Mouse (Mus musculus) lung, postnatal 0 days (tissue): Measurements from ENCODE around the gene Kdm1b. TPM values are rescaled to one million over a fixed set of nuclear protein-coding genes. Genes with fewer than 3 reads are reported as not detected.

Experiments used
- ATAC-seq: fragments of 200-750 bp; cut with Nextera tagmentation; 2 replicates; pipeline ENCODE4 v1.8.0; 2017; ENCODE audit warnings: moderate library complexity
- DNase-seq: peaks from one replicate; pipeline ENCODE4 v3.0.0-alpha.2; 2016; ENCODE audit warnings: low spot score
- H3K27ac ChIP-seq: fragments of 300-500 bp; sonication (generic); 2 replicates; pipeline ENCODE4 v1.5.1; 2014; ENCODE audit warnings: antibody characterized with exemption, mild to moderate bottlenecking, low read length, mixed read lengths
- H3K27me3 ChIP-seq: fragments of 300-500 bp; sonication (generic); replicated peaks from 2 replicates; pipeline ENCODE4 v1.6.1; 2014; ENCODE audit warnings: low read length, mixed read lengths; ENCODE audit not compliant: insufficient read depth
- H3K36me3 ChIP-seq: fragments of 300-500 bp; sonication (generic); 2 replicates; pipeline ENCODE4 v1.6.1; 2014; ENCODE audit warnings: low read length, mixed read lengths; ENCODE audit not compliant: insufficient read depth
- H3K4me1 ChIP-seq: fragments of 300-500 bp; sonication (generic); 2 replicates; pipeline ENCODE4 v1.6.1; 2014; ENCODE audit warnings: antibody characterized with exemption, low read depth, low read length, mixed read lengths; ENCODE audit not compliant: insufficient read depth
- H3K4me2 ChIP-seq: fragments of 300-500 bp; sonication (generic); replicated peaks from 2 replicates; pipeline ENCODE4 v1.6.1; 2014; ENCODE audit warnings: low read depth, mild to moderate bottlenecking, low read length, moderate library complexity, mixed read lengths
- H3K4me3 ChIP-seq: fragments of 300-500 bp; sonication (generic); 2 replicates; pipeline ENCODE4 v1.5.1; 2014; ENCODE audit warnings: low read depth, low read length
- H3K9ac ChIP-seq: fragments of 300-500 bp; sonication (generic); replicated peaks from 2 replicates; pipeline ENCODE4 v1.6.1; 2014; ENCODE audit warnings: low read depth, mild to moderate bottlenecking
- H3K9me3 ChIP-seq: fragments of 300-500 bp; sonication (generic); 2 replicates; pipeline ENCODE4 v1.6.1; 2016; ENCODE audit warnings: low read length, mixed read lengths
- CTCF ChIP-seq: IDR thresholded peaks from 2 replicates; pipeline ENCODE4 v1.5.1; 2016; ENCODE audit warnings: antibody characterized with exemption, mild to moderate bottlenecking
- EP300 ChIP-seq: IDR thresholded peaks from 2 replicates; pipeline ENCODE4 v1.6.1; 2016; ENCODE audit warnings: antibody characterized with exemption, mild to moderate bottlenecking, control low read depth
- WGBS: fragments of 180-500 bp; shearing (Covaris S2); extraction: QIAGEN DNeasy Blood & Tissue Kit; methylation state at CpG from one replicate; pipeline ENCODE4 v1.1.7; 2014; 5-methylcytosine and 5-hydroxymethylcytosine counted together
- polyA plus RNA-seq: library from polyadenylated mRNA; unstranded; fragments of >200 nt; fragmentation: Nextera tagmentation; extraction: Ambion mirVana; gene quantifications from 2 replicates; pipeline ENCODE4 v1.2.1, GENCODE M21; 2015

Kdm1b gene
- polyA plus RNA-seq, 1 experiment from 2014 or later = 7.0 TPM

DNA sequence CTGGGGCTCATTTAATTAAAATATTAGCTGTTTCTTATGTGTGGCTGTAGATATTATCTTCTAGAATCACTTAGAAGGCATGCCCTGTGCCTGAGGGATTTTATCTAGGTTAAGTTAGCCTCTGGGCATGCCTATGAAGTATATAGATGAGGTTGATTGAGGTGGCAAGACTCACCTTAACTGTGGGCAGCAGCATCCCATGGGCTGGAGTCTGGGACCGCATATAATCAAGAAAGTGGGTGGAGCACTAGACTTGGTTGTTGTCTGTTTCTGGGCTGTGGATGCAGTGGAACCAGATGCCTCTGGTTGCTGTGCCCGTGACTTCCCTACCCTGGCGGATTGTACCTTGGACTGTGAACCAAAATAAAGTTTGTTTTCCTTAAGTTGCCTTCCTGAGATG, 68.8 kb downstream of the Kdm1b start:
- WGBS = 87% methylated on average over 3 of the region's 3 CpGs

DNA sequence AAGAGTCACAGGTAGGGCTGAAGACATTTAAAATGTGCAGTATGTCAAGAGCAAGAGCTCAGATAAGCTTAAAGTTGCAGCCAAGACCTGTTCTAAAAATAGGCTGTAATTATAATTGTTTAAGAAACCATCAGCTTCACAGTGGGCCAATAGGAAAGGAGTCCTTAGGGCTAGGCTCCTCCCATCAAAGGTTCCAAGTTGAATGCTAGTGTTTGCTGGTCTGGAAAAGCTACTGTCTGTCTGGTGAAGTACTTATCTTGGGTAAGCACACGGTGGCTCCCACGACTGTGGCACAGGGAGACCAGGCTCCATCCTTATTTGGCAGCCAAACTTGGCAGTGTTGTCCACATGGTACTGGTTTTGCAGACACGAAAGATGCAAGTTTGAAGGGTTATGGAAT, 69.6 kb downstream of the Kdm1b start:
- Histone ChIP-seq H3K27me3 (no peaks in the 10 kb centered on the region), H3K4me2 (no peak overlapping the region), H3K4me1 (no peaks in the 10 kb centered on the region), H3K9me3 (no peaks in the 10 kb centered on the region), H3K9ac (no peak overlapping the region), H3K36me3 (no peaks in the 10 kb centered on the region), H3K27ac (no peak overlapping the region), H3K4me3 (no peak overlapping the region)
- ATAC-seq (peak; percentile 33; the same call in 1 of the 2 replicates), DNase-seq (no peak)
- 18% methylated on average over 3 of the region's 3 CpGs for WGBS
- TF ChIP-seq CTCF = no peak
- no peak for TF ChIP-seq EP300

More for the DNA sequence above, 68.8 kb downstream of the Kdm1b start:
- Histone ChIP-seq H3K27ac (no peak overlapping the region), H3K4me2 (no peak overlapping the region), H3K4me3 (no peak overlapping the region), H3K27me3 (no peaks in the 10 kb centered on the region), H3K9ac (no peak overlapping the region), H3K4me1 (no peaks in the 10 kb centered on the region), H3K9me3 (no peaks in the 10 kb centered on the region), H3K36me3 (no peaks in the 10 kb centered on the region)
- DNase-seq = no peak
- TF ChIP-seq CTCF (no peak), EP300 (no peak)
- no peak for ATAC-seq

DNA sequence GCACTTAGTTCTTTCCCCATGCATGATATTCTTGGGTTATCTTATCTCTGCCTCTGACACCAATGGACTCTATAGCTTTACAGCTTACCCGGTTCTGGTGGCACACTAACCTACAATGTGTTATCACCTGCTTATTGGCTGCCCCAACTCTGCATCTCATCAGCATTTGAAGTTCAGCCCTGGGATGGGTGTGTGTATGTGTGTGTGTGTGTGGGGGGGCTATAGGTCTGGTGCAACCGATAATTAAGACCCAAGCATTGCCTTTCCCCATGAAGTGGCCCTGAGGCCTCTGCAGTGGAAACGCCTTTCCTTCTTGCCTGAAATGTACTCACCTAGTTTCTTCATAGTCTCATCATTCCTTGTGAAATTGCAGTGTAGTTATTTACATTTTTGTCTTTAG, 72.7 kb downstream of the Kdm1b start:
- no peak for ATAC-seq
- Histone ChIP-seq H3K36me3 (no peaks in the 10 kb centered on the region), H3K4me3 (no peak overlapping the region), H3K9me3 (no peaks in the 10 kb centered on the region), H3K9ac (no peak overlapping the region), H3K4me2 (no peak overlapping the region), H3K4me1 (no peaks in the 10 kb centered on the region), H3K27ac (no peak overlapping the region), H3K27me3 (no peaks in the 10 kb centered on the region)
- DNase-seq = no peak
- no peak for TF ChIP-seq EP300
- TF ChIP-seq CTCF = no peak
- 81% methylated on average over 3 of the region's 3 CpGs for WGBS

DNA sequence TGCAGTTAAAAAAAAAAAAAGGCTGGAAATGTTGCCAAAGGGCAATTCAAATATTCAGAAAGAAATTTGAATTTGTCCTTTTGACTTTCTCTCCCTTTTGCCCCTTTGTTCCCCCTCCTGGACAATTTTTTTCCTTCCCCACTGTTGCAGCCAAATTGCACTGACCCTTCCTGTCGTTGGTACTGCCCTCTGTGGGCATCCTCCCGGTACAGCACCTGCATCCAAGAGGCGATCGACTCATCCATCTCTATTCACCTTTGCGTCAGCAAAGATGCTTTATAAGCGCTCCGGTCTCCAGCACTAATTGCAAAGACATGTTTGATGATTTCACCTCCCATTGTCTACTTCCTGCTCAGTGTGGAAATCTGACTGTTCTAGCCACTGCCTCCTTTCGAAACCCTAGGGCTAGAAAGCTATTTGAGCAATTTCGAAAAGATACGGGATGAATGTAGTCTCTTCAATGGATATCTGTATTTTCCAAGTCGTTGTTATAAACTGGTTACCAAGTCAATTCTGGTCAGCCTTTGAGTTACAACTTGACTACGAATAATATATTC, 78.1 kb downstream of the Kdm1b start:
- Histone ChIP-seq H3K4me3 (no peak overlapping the region), H3K27ac (no peak overlapping the region), H3K4me2 (no peak overlapping the region), H3K9me3 (no peaks in the 10 kb centered on the region), H3K9ac (no peak overlapping the region), H3K36me3 (no peaks in the 10 kb centered on the region), H3K4me1 (no peaks in the 10 kb centered on the region), H3K27me3 (no peaks in the 10 kb centered on the region; the same call in 1 of the 2 replicates)
- peak; percentile 17 for DNase-seq
- ATAC-seq = no peak
- TF ChIP-seq CTCF (peak; percentile 53), EP300 (no peak)
- 35% methylated on average over 12 of the region's 12 CpGs for WGBS

DNA sequence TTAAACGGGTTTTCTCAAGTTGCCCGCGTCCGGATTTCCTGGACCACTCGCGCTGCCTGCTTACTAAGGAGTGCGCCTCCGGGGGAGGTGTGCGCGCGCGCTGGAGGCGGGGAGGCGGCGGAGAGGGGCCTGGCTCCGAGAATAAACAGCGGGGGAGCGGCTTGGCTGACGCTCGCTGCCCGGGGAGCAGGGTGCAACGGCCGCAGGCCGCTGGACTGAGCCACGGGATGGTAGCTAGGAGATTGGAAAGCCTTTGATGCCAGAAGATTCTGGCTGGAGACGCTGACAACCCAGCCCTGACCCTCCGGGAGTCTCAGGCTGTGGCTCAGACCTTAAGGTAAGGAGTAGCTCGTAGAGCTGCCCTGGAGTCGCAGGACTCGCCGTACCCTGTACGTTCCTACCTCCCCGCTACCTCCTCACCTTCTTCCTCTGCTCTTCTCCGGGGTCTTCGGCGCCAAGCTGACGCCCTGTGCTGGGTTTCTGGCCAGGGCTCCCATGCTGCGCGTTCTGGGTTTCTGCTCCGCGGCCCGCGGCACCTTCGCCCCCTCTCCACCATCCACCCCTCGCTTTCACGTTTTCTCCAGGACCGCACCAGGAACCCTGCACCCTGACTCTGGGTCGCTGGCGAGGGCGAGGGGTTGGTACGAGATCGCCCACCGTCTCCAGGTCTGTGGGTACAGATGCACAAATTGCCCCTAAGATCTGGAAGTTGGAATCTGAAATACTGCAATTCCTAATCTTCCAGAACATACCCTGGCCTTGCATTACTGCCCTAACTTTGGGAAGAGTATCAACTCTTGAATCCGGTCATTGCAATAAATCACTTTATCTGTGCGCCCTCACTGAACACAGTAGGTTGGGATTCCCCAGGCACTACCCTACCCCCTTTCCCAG, 79.5 kb downstream of the Kdm1b start, which contains the start of gene Rnf144b:
Gene Rnf144b, plus strand, starts transcription at position 120 of the 894 bp plus-strand sequence.
- H3K36me3 ChIP-seq = no peaks in the 10 kb centered on the region
- WGBS = 3% methylated on average over 55 of the region's 55 CpGs
- no peak for TF ChIP-seq EP300
- no peak for TF ChIP-seq CTCF
- peak within 1 kb of the TSS; percentile 47 for H3K4me3 ChIP-seq
- ATAC-seq (peak; percentile 57), DNase-seq (peak; percentile 48)
- no peaks in the 10 kb centered on the region; the same call in 1 of the 2 replicates for H3K27me3 ChIP-seq
- H3K27ac ChIP-seq = no peak within 1 kb of the TSS
- 0 out of 2 replicates have a peak within 1 kb of the TSS, but pooled peaks have one; percentile 5 for H3K9ac ChIP-seq
- H3K9me3 ChIP-seq = no peaks in the 10 kb centered on the region
- no peaks in the 10 kb centered on the region for H3K4me1 ChIP-seq
- H3K4me2 ChIP-seq = peak within 1 kb of the TSS; percentile 92

DNA sequence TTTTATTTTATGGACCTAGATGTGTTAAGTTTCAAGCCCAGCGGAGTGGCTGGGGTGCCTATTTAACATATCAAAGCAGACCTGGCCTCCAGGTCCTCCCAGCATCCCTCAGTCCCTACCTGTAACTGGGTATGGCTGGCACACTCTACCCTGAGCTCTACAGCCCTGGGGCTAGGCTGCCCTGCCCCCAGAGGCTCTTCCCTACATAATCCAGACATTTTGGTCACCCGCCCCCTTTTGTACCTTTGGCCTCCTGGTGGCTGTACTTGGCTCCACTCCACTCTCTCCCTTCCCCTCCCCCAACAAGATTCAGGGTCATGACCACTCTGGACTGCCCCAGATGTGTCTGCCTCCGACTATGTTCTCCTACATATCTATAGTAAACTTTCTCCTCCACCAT, 81.2 kb downstream of the Kdm1b start:
- no peaks in the 10 kb centered on the region; the same call in 1 of the 2 replicates for H3K27me3 ChIP-seq
- H3K9ac ChIP-seq = no peak overlapping the region

More for the DNA sequence above, 81.2 kb downstream of the Kdm1b start:
- Histone ChIP-seq H3K9me3 (no peaks in the 10 kb centered on the region), H3K27ac (no peak overlapping the region), H3K4me3 (no peak overlapping the region), H3K36me3 (no peaks in the 10 kb centered on the region), H3K4me1 (no peaks in the 10 kb centered on the region), H3K4me2 (no peak overlapping the region)
- WGBS = 49% methylated on average over 3 of the region's 3 CpGs
- TF ChIP-seq EP300 = no peak
- 0 out of 2 replicates have a peak, but pooled peaks have one; percentile 5 for TF ChIP-seq CTCF
- ATAC-seq (no peak), DNase-seq (no peak)
